Mouse (Mus musculus) thymus, postnatal 10 days (tissue): ENCODE measurements at regions not wholly inside any gene's neighbourhood (a gene's known extent, or its start where the extent isn't known, plus 50 kb on each side); places are given as distances from the start of the nearest gene placed in this dataset.
"Not testable (repeated sequence)": the region's sequence is repeated elsewhere in the genome, so short reads cannot be mapped to it uniquely, and the experiment has no call there.

Source experiments
- DNase-seq, 2 experiments: peaks; one replicate each; pipeline ENCODE4 v3.0.0; 2021; ENCODE audit warnings: low spot score in 2 of 2

DNA sequence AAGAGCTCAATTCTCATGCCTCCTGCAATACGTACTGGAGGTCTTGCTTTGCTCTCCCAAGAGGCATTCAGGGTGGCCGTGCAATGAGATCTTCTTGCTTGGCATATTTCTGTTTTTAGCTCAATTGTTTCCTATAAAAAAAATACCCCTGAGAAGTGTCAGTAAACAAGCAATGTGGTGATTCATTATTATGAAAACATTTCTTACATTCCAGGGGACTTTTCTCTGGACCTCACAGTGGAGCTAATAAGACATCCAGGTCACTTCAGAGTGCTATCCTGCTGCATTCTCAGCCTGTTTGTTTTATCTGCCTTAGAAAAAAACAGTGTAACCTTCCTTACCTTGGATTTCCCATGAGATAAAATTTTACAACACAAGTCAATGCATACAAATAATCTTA lies 532.0 kb downstream of the Dad1 start:
- DNase-seq = not testable (repeated sequence)

DNA sequence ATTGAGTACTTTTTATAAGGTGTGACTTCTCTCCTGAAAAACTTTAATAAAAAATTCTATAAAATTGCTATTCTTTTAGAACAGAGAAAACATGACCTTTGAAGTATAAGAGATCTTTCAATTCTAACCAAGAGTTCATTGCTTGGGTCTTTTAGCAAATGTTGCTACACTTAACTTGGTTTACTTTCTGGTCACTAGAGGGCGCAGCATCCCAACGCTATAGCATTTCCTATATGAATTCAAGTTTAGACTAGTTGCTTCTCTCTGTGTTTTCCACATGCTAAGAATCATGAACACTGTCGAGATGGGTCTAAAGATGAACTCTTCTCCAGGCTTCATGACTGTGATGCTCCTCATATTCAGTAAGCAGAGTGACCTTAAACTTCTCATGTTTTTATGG lies 544.3 kb downstream of the Dad1 start:
- DNase-seq = peak; percentile 33 to 51

DNA sequence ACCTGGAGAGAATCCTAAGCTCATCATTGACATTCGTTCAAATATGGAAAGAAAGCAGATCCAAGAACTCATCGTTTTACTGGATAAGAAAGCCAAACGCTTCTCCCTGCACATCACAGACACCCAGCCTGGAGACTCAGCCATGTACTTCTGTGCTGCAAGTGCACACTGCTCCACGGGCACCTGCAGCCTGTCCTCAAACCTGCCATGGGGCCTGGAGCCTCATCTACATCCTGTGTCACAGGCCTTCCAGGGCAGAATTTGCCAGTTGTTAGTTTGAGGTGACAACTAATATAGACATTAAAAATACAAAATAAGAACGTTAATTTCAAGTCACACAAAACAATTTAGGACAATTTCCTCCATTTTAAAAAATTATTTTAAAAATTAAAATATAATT lies 549.6 kb downstream of the Dad1 start:
- peak; percentile 42 to 52 for DNase-seq

DNA sequence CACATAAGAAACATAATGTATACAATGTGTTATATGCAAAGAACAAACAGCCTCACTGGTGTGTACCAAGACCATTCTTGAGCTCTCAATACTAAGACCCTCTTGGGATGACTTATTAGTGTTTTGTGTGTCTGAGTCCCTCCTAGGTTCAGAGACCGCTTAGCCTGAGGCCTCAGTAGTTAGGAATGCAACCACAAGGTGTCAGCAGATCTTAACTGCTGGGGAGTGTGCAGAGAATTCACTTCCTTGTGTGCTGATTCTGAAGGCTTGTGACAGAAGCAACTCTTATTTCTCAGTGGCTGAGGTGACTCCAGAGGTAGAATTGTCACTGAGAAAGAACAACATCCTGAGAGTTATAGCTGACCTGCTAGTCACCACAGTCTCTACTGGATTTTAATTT lies 550.3 kb downstream of the Dad1 start:
- not testable (repeated sequence) for DNase-seq

DNA sequence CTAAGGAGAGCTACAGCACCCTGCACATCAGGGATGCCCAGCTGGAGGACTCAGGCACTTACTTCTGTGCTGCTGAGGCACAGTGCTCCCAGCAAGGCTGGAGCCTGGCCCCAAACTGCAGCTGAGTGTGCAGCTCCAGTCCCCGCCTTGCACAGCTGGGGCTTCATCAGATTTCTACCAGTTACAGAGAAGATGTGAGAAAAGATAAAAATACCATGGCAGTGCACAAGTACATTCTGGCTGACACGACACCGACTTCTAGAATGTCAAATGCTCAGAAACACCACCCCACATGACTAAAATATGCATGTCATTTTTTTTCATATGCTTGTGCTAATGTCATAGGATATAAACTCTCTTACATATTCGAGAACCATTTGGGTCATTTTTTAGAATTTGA lies 569.8 kb downstream of the Dad1 start:
- peak in 1 of 2 experiments; percentile 5 for DNase-seq

DNA sequence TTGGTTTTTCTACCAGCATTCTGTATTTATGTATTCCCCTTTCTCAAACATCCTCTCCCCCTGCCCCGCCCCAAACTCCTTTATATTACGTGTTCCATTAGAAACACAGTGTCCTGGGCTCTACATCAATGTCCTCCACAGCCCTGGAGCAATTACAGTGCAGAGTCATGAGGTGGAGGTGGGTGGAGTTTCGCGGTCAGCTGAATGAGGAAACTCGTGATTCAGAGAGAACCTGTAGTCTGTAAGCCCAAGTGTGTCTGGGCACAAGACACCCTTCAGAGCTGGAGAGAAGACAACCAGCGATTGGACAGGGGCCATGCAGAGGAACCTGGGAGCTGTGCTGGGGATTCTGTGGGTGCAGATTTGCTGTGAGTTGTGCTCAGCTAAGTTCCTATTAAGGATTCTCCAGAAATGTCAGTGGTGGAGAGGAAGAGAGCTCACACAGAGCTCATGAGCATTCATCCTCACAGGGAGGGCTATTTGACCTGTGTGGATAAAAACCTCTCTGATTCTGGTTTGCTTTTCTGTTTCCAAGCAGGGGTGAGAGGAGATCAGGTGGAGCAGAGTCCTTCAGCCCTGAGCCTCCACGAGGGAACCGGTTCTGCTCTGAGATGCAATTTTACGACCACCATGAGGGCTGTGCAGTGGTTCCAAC lies 570.4 kb downstream of the Dad1 start:
- DNase-seq = peak; percentile 12 to 16

DNA sequence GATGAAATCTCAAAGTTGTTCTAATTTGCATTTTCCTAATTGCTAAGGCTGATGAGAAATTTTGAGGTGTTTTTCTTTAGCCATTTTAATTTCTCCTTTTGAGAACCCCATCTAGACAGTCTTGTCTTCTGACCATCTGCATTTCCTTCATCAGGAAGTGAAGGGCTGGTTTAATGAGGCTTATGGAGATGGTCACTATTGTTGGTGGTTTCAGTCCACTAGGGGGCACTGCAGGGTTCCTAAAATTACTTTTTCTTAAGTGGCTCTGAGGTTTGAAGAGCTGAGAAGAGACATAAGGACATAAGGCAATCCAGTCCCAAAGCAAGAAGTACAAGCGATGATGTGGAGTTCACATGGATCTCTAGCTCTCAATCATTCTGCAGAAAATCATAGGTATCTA lies 571.2 kb downstream of the Dad1 start:
- DNase-seq = not testable (repeated sequence)

DNA sequence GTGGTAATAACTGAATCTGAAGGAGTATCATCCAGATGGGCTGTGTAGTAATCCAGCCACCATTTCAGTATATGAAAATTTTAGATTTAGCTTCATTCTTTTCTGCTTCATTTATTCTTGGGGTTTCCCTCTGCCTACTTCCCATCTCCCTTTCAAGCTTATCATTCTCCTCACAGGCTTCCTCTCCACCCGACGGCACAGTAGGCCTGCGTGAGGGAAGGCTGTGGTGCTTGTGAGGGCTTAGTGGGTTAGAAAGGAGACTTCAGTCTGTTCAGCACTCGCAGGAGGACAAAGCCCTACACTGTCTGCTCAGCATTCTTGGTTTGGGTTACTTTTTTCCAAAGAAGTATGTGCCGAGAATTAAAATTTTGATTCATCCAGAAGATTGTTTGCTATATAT lies 572.6 kb downstream of the Dad1 start:
- DNase-seq = not testable (repeated sequence)

DNA sequence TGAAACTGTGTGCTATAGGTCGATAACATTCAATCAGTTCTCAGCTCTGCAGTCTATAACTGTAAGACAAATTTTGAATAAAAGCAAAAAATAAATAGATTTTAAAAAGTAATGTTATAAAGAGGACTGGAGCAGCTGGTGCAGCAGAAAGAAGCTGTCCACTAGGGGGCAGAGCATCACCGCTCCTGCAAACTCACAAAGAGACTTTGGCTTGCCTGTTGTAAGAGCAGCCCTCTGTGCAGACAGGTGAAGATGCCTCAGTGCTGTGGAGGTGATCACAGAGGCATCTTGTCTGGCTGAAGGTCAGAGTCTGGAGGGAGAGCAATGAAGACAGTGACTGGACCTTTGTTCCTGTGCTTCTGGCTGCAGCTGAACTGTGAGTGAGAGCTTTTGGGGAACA lies 588.2 kb downstream of the Dad1 start:
- DNase-seq = peak; percentile 17 to 56

DNA sequence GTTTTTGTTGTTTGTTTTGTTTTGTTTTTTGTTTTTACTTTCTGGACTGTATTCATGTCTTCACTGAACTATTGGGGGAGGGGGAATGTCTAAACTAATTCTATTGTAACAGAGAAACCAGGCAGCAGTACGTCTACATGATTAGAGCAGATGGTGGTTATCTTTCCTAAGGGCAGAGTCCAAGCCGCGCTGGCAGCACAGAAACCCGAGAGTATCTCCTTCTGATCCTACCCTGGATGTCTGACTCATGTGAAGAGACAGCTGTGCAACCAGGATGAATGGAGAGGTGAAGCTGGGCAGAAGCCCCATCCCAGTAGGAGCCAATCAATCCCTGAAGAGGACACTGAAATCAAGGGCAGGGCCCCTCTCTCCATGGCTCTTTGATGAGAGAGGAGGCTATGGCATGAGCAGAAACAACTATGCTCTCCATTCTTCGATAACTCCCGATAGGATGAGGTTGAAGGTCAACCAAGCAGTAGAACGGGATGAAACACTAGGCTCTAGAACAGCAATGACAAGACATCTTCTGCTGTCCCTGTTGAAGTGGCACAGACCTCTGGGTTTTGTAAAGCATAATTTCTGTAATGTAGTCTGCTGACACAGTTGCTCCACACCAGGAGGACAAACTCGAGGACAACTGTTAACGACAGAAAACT lies 591.1 kb downstream of the Dad1 start:
- not testable (repeated sequence) for DNase-seq

DNA sequence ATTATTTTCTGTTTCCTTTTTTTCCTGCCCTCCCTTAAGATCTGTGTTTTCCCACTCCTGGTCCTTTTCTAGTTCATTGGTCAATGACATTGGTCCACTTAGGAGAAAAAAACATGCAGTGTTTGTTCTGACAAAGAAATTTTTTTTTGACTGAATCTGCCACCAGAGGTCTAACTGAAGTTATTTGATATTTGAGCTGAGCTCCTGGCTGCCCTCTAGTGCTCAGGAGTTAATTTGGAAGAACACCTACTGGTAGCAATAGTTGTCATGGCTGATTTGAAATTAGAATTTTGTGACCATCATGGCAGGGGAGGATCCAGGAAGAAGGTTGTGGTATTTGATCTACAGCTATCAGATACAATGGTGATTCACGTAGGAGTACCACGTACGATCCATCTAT lies 599.2 kb downstream of the Dad1 start:
- DNase-seq = not testable (repeated sequence)

DNA sequence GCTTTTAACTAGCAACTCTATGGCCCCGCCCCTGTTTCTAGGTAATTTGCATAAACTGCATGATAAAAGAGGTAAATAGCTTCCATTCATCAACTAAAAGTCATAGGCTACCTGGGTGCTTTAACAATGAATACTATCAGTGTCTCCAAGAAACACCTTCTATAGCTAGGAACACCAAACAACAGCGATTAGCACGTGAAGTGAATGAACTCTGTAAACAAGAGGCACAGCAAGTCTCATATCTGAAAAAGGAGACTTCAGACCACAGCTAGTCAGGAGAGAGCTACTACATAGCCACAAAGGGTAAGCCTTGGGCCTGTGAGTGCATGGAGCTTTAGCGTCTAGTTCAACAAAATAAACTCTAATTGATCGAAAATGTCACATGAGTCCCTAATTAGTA lies 602.8 kb downstream of the Dad1 start:
- not testable (repeated sequence) for DNase-seq

DNA sequence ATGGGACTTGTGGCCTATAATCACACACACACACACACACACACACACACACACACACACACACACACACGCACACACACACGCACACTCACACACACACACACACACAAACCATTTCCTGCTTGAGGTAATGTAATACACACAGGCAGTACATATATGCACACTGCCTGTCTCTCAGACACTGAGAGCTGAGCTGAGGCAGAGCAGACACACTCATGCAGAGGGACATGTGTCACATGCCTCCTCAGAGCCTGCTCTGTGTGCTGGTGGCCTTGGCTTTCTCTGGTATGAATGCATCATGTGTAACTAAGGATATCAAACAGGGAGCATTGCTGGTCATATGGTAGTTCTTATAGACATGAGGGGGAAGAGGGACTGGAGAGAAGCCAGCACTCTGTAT lies 604.7 kb downstream of the Dad1 start:
- DNase-seq = not testable (repeated sequence)

DNA sequence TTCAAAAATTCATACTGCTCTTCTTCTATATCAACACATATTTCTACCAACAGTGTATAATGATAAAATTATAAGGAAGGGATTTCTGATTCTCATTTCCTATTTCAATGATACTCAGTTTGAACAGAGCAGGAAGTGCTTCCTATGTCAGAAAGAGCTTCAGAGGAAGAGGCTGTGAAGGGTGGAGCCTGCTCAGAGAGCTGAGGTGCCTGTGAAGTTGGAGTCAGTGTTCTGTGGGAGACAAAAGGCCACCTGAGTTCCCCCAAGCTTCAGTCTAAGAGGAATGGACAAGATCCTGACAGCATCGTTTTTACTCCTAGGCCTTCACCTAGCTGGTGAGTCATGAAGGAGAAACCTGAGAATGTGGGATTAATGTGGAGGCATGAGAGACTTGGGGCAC lies 613.5 kb downstream of the Dad1 start:
- DNase-seq = peak; percentile 37 to 45

DNA sequence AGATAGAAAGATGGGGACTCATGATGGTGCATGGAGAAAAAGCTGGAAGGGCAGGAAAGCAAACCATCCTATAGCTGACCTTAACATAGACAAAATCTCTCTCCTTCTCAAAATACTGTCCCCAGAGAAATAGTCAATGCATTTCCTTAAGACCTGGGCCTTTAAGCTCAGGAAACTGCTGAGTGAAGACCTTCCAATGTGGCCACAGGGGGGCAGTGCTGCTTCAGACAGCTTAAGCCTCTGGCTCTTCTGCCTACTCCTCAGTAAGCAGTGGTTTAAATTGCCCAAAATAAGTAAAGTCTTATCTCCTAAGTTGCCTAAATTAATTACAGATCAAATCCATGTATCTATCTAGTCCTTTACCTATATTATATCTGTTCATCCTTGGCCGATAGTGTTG lies 616.2 kb downstream of the Dad1 start:
- peak; percentile 48 to 62 for DNase-seq

DNA sequence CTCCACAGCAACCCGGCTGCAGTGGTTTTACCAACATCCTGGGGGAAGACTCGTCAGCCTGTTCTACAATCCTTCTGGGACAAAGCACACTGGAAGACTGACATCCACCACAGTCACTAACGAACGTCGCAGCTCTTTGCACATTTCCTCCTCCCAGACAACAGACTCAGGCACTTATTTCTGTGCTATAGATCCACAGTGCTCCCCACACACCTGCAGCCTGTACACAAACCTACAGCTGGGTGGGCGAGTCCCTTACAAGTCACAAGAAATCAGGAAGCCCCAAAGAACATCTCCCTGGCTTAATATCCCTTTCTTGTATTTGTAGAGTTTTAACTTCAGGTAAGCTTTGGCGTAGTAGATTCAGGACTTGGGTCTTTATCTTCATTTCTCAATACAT lies 618.7 kb downstream of the Dad1 start:
- DNase-seq = peak in 1 of 2 experiments; percentile 12

DNA sequence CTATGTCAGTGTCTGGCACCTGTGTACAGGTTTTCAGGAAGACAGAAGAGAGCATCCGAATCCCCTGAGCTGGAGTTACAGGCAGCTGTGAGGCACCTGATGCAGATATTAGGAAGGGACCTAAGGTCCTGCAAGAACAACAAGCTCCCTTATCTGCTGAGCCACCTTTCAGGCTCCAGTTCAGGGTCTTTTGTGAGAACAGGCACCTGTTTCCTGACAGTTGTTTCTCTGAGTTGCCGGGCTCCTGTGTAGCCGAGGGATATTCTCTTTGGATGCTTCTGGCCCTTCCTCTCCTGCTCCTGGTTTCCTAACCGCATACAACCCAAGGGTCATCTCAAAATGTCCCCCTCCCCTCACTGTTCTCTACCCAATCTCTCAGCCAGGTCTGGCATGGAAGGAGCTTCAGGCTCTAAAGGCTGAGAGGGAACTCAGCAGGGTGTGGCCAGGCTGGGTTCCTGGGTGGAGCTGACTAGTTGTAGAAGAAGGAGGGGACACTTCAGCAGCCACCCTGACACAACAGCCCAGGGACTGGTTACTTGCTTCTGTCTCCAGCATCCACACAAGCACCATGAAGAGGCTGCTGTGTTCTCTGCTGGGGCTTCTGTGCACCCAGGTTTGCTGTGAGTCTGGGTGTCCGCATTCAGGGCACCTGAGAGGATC lies 619.5 kb downstream of the Dad1 start:
- peak in 1 of 2 experiments; percentile 4 for DNase-seq

DNA sequence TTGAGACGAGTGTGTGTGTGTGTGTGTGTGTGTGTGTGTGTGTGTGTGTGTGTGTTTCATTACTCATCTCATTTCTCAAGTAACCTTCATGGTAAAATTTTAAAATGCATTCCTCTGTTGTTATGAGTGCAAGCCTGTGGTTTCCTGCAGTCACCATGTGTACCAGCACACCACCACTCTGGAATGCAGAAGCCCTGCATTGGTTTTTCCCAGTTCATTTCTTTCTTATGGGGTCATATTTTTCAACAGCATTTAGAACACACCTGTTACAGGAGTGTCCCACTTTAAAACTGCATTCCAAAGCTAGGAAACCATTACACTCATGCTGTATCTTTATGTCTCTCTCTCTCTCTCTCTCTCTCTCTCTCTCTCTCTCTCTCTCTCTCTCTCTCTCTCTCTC lies 620.2 kb downstream of the Dad1 start:
- not testable (repeated sequence) for DNase-seq

DNA sequence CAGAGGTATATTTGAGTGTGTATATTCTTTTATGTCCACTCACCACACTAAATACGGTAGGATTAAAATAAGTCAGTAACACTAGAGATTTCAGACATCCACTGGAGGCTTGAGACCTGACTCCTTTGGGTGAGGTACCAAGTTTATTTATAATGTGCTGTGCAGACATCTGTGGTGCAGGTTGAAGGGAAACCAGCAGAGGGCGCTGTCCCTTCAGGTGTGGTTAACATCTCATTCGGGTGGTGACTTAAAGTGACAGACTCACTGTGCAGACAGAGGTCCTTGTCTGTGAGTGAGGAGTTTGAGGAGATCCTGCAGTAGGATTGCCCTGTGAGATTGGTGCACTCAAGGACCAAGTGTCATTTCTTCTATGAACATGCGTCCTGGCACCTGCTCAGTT lies 632.5 kb downstream of the Dad1 start:
- not testable (repeated sequence) for DNase-seq

DNA sequence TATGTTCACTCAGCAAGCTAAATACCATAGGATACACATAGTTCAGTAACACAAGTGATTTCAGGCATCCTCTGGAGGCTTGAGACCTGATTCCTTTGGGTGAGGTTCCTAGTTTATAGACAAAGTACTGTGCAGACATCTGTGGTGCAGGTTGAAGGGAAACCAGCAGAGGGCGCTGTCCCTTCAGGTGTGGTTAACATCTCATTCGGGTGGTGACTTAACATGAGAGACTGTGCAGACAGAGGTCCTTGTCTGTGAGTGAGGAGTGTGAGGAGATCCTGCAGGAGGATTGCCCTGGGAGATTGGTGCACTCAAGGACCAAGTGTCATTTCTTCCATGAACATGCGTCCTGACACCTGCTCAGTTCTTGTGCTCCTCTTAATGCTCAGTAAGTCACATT lies 637.8 kb downstream of the Dad1 start:
- peak; percentile 23 to 33 for DNase-seq

DNA sequence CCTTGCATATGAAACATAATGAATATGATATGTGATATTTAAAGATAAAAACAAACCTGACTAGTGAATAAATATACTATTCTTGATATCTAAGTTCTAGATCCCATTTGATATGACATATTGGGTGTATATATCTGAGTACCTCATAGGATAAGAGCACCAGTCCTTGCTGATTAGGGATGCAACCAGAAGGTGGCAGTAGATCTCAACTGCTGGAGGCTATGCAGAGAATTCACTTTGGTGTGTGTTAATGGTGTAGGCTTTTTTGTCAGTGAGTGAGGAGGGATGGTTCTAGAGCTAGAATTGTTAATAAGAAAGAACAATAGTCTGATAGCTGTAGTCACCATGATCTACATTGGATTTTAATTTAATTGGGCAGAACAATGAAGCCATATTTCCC lies 639.6 kb downstream of the Dad1 start:
- DNase-seq = peak; percentile 42 to 70

DNA sequence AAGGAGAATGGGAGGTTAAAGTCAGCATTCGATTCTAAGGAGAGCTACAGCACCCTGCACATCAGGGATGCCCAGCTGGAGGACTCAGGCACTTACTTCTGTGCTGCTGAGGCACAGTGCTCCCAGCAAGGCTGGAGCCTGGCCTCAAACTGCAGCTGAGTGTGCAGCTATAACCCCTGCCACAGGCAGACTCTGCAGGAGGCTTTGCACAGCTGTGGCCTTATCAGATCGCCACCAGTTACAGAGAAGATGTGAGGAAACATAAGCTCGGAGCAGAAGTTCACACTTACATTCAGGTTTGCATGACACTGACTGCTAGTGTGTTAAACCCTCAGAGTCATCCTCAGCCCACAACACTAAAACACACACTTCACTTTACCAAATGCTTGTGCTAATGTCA lies 654.6 kb downstream of the Dad1 start:
- peak; percentile 39 to 44 for DNase-seq

DNA sequence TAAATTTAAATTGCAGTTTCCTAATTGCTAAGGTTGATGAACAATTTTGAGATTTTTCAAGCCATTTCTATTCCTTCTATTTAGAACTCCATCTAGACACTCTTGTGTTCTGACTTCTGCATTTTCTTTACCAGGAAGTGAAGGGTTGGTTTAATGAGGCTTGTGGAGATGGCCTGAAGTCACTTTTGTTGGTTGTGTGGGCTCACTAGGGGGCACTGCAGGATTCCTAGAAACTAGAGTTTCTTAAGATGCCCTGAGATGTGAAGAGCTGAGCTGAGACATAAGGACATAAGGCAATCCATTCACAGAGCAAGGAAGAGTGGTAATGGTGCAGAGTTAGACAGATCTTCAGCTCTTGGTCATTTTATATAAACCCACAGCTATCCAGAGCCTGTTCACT lies 656.6 kb downstream of the Dad1 start:
- peak; percentile 42 to 44 for DNase-seq
